Mouse (Mus musculus): Measurements from ENCODE around the gene Gm3139.
"Not testable (repeated sequence)": the region's sequence is repeated elsewhere in the genome, so short reads cannot be mapped to it uniquely, and the experiment has no call there.

Gene Gm3139

DNA sequence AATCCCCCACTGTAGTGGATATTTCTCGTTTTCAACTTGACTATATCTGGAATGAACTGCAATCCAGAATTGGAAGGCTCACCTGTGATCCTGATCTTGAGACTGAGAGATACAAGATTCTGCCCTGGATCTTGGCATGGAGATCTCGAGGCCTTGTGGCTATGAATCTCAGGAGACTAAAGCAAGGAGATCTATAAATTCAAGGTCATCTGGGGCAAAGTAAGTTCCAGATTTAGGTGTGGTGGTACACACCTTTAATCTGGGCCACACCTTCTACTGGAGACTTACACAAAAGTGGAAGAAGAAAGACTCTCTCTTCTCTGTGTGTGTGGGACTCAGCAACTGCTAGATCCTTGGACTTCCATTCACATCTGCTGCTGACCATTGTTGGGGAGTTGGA, at the start of gene Gm3139:
Gene Gm3139, plus strand, starts transcription at position 301 of the 400 bp plus-strand sequence.
- DNase-seq, result not testable (repeated sequence)
